Mouse (Mus musculus): ENCODE results near the gene Moxd1.
A peak's percentile ranks its signal among the peaks of the same experiment; 100 is the strongest.
"Not testable (repeated sequence)": the region's sequence is repeated elsewhere in the genome, so short reads cannot be mapped to it uniquely, and the experiment has no call there.

The Moxd1 gene

GRCm38 (mm10) chr10:24312191-24312611 is 88.9 kb downstream of the Moxd1 start:
- peak; percentile 68 for DNase-seq (ENCODE audit: low read depth, low spot score)
- Histone ChIP-seq H3K27me3 (ENCODE audit: control insufficient read depth, insufficient read depth, low read length, poor library complexity, severe bottlenecking) (no peaks in the 10 kb centered on the region), H3K36me3 (ENCODE audit: control insufficient read depth, insufficient read depth, low read length, poor library complexity, severe bottlenecking) (no peaks in the 10 kb centered on the region)

- no peak for DNase-seq (ENCODE audit: low read depth, low spot score)
- Histone ChIP-seq H3K27me3 (ENCODE audit: control insufficient read depth, insufficient read depth, low read length, poor library complexity, severe bottlenecking) (no peaks in the 10 kb centered on the region), H3K36me3 (ENCODE audit: control insufficient read depth, insufficient read depth, low read length, poor library complexity, severe bottlenecking) (no peaks in the 10 kb centered on the region)
These were observed 94.0 kb downstream of the Moxd1 start for GRCm38 (mm10) chr10:24317126-24317836.

GRCm38 (mm10) chr10:24320326-24320725 is 97.0 kb downstream of the Moxd1 start:
- no peak for DNase-seq (ENCODE audit: low read depth, low spot score)
- Histone ChIP-seq H3K36me3 (ENCODE audit: control insufficient read depth, insufficient read depth, low read length, poor library complexity, severe bottlenecking) (no peaks in the 10 kb centered on the region), H3K27me3 (ENCODE audit: control insufficient read depth, insufficient read depth, low read length, poor library complexity, severe bottlenecking) (no peaks in the 10 kb centered on the region)

- H3K27me3 ChIP-seq (ENCODE audit: control insufficient read depth, insufficient read depth, low read length, poor library complexity, severe bottlenecking) = no peaks in the 10 kb centered on the region
- no peaks in the 10 kb centered on the region for H3K36me3 ChIP-seq (ENCODE audit: control insufficient read depth, insufficient read depth, low read length, poor library complexity, severe bottlenecking)
- no peak for DNase-seq (ENCODE audit: low read depth, low spot score)
These were observed 99.7 kb downstream of the Moxd1 start for GRCm38 (mm10) chr10:24323066-24323465.

- not testable (repeated sequence) for H3K27me3 ChIP-seq (ENCODE audit: control insufficient read depth, insufficient read depth, low read length, poor library complexity, severe bottlenecking); DNase-seq (ENCODE audit: low read depth, low spot score); H3K36me3 ChIP-seq (ENCODE audit: control insufficient read depth, insufficient read depth, low read length, poor library complexity, severe bottlenecking)
These were observed 103.9 kb downstream of the Moxd1 start for GRCm38 (mm10) chr10:24327265-24327664.

GRCm38 (mm10) chr10:24332799-24333198 is 109.5 kb downstream of the Moxd1 start:
- Histone ChIP-seq H3K27me3 (ENCODE audit: control insufficient read depth, insufficient read depth, low read length, poor library complexity, severe bottlenecking) (no peaks in the 10 kb centered on the region), H3K36me3 (ENCODE audit: control insufficient read depth, insufficient read depth, low read length, poor library complexity, severe bottlenecking) (no peaks in the 10 kb centered on the region)
- no peak for DNase-seq (ENCODE audit: low read depth, low spot score)

- H3K36me3 ChIP-seq (ENCODE audit: control insufficient read depth, insufficient read depth, low read length, poor library complexity, severe bottlenecking) = no peaks in the 10 kb centered on the region
- DNase-seq (ENCODE audit: low read depth, low spot score) = no peak
- H3K27me3 ChIP-seq (ENCODE audit: control insufficient read depth, insufficient read depth, low read length, poor library complexity, severe bottlenecking) = no peaks in the 10 kb centered on the region
These were observed 116.4 kb downstream of the Moxd1 start for GRCm38 (mm10) chr10:24339593-24340143.

- DNase-seq (ENCODE audit: low read depth, low spot score) = no peak
- Histone ChIP-seq H3K27me3 (ENCODE audit: control insufficient read depth, insufficient read depth, low read length, poor library complexity, severe bottlenecking) (no peaks in the 10 kb centered on the region), H3K36me3 (ENCODE audit: control insufficient read depth, insufficient read depth, low read length, poor library complexity, severe bottlenecking) (no peaks in the 10 kb centered on the region)
These were observed 117.4 kb downstream of the Moxd1 start for GRCm38 (mm10) chr10:24340551-24341213.

GRCm38 (mm10) chr10:24341214-24341589 is 117.9 kb downstream of the Moxd1 start:
- H3K27me3 ChIP-seq (ENCODE audit: control insufficient read depth, insufficient read depth, low read length, poor library complexity, severe bottlenecking) = no peaks in the 10 kb centered on the region
- H3K36me3 ChIP-seq (ENCODE audit: control insufficient read depth, insufficient read depth, low read length, poor library complexity, severe bottlenecking) = no peaks in the 10 kb centered on the region
- DNase-seq (ENCODE audit: low read depth, low spot score) = no peak

- no peak for DNase-seq (ENCODE audit: low read depth, low spot score)
- Histone ChIP-seq H3K36me3 (ENCODE audit: control insufficient read depth, insufficient read depth, low read length, poor library complexity, severe bottlenecking) (no peaks in the 10 kb centered on the region), H3K27me3 (ENCODE audit: control insufficient read depth, insufficient read depth, low read length, poor library complexity, severe bottlenecking) (no peaks in the 10 kb centered on the region)
These were observed 119.8 kb downstream of the Moxd1 start for GRCm38 (mm10) chr10:24343068-24343467.

Measured in splenic B cell, adult 2 months (primary cell).